Mouse (Mus musculus) v-Abl transformed pro-B cells (cell line): ENCODE measurements around the gene Timp4.

Experiments
- in situ Hi-C, 2 experiments: fragments of 400-800 bp; cut with MboI; formaldehyde crosslinking; loops; one replicate each; pipeline ENCODE4 v1.15.1; 2025; ENCODE audit not compliant: unreplicated experiment in 2 of 2

The Timp4 gene

GRCm38 (mm10) chr6:115210820-115211219, 41.2 kb downstream of the Timp4 start:
- in situ Hi-C loops, result loop anchor here in 1 of 2 experiments (25.0 kb wide), 1 partner anchor 551 kb away; the partner anchor contains the start of genes Cand2 and Tmem40

GRCm38 (mm10) chr6:115210187-115210586, 41.8 kb downstream of the Timp4 start:
- in situ Hi-C loops, result loop anchor here in 1 of 2 experiments (25.0 kb wide), 1 partner anchor 552 kb away; the partner anchor contains the start of genes Cand2 and Tmem40

- in situ Hi-C loops, result loop anchor here in 1 of 2 experiments (25.0 kb wide), 1 partner anchor 559 kb away; the partner anchor contains the start of genes Cand2 and Tmem40
These were observed 49.0 kb downstream of the Timp4 start for GRCm38 (mm10) chr6:115203029-115203428.

DNA sequence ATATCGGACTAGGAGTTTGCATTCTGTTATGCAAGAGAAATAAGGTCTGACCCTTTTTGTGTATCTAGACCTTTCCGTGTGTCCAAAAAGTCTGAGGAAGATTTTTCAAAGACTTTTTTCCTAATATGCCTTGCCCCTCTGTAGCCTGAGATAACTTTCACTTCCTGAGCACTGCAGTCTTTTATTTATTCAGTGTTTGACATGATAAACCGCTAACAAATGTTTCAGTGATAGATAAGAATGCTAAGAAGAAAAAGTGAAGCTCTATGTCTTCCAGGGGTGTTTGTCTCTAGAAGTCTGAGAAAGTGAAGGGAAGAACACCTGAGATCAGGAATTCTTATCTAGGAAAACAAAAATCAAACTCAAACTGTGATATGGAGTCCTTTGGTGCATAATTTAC, 51.3 kb downstream of the Timp4 start:
- in situ Hi-C loops, result loop anchor here in 1 of 2 experiments (25.0 kb wide), 1 partner anchor 562 kb away; the partner anchor contains the start of genes Cand2 and Tmem40
